Mouse (Mus musculus) CH12.LX (cell line): ENCODE measurements around the gene Camkmt. TPM values are rescaled to one million over a fixed set of nuclear protein-coding genes. Genes with fewer than 3 reads are reported as not detected.
A peak's percentile ranks its signal among the peaks of the same experiment; 100 is the strongest.

Source experiments
- DNase-seq: peaks from one replicate; pipeline ENCODE4 v3.0.0-alpha.2; 2013; ENCODE audit errors: extremely low read depth
- H3K27ac ChIP-seq: 2 replicates; pipeline ENCODE4 v1.5.1; 2012; ENCODE audit warnings: low read depth, mild to moderate bottlenecking, control low read depth, moderate library complexity; ENCODE audit not compliant: insufficient read depth
- H3K27me3 ChIP-seq: replicated peaks from 2 replicates; pipeline ENCODE3; 2012; ENCODE audit warnings: inconsistent platforms
- H3K36me3 ChIP-seq, 2 experiments: replicated peaks in 1 of 2; 2 replicates each; pipeline versions ENCODE3 to v1.6.1; 2012; ENCODE audit warnings: inconsistent platforms in 1 of 2, low read length in 1 of 2, mild to moderate bottlenecking in 1 of 2, mixed read lengths in 1 of 2, moderate library complexity in 1 of 2; ENCODE audit not compliant: control insufficient read depth in 1 of 2, insufficient read depth in 1 of 2
- H3K4me1 ChIP-seq, 2 experiments: 2 replicates each; pipeline ENCODE4 v1.6.1; 2012; ENCODE audit warnings: inconsistent platforms in 1 of 2, moderate library complexity in 1 of 2; ENCODE audit not compliant: insufficient read depth in 2 of 2, control insufficient read depth in 1 of 2
- H3K4me2 ChIP-seq: 2 replicates; pipeline ENCODE4 v1.6.1; 2012; ENCODE audit warnings: low read depth, mild to moderate bottlenecking, control low read depth; ENCODE audit not compliant: poor library complexity, insufficient read depth, severe bottlenecking
- H3K4me3 ChIP-seq, 3 experiments: fragments of 150-350 bp in 1 of 3; sonication (generic) in 1 of 3; replicated peaks in 1 of 3; 2 replicates each; pipeline versions ENCODE3 to v1.5.1; 2011 to 2012; ENCODE audit warnings: low read depth in 2 of 3, low read length in 2 of 3, mild to moderate bottlenecking in 2 of 3, moderate library complexity in 2 of 3, control low read depth in 1 of 3, improper control_type of control experiment in 1 of 3, inconsistent platforms in 1 of 3, mixed read lengths in 1 of 3; ENCODE audit not compliant: poor library complexity in 1 of 3
- H3K79me2 ChIP-seq: replicated peaks from 2 replicates; pipeline ENCODE4 v1.6.1; 2012; ENCODE audit warnings: mild to moderate bottlenecking, moderate library complexity; ENCODE audit not compliant: control insufficient read depth, poor library complexity, insufficient read depth, severe bottlenecking; ENCODE audit errors: extremely low read depth
- H3K9ac ChIP-seq: 2 replicates; pipeline ENCODE4 v1.6.1; 2012; ENCODE audit warnings: low read depth, mild to moderate bottlenecking, control low read depth, moderate library complexity; ENCODE audit not compliant: insufficient read depth
- H3K9me3 ChIP-seq: replicated peaks from 2 replicates; pipeline ENCODE3; 2012; ENCODE audit warnings: low read length, inconsistent platforms, mixed read lengths
- CHD2 ChIP-seq: IDR thresholded peaks from 2 replicates; pipeline ENCODE4 v1.6.1; 2011; ENCODE audit warnings: low read length, improper control_type of control experiment
- CTCF ChIP-seq, 2 experiments: IDR thresholded peaks in 1 of 2; conservative IDR thresholded peaks in 1 of 2; 2 replicates each; pipeline ENCODE4 v1.5.1; 2011 to 2012; ENCODE audit warnings: low read depth in 2 of 2, low read length in 2 of 2, improper control_type of control experiment in 1 of 2, inconsistent platforms in 1 of 2, mild to moderate bottlenecking in 1 of 2, moderate library complexity in 1 of 2
- EP300 ChIP-seq: IDR thresholded peaks from 2 replicates; pipeline ENCODE4 v1.6.1; 2011; ENCODE audit warnings: low read length, improper control_type of control experiment
- HCFC1 ChIP-seq: IDR thresholded peaks from 2 replicates; pipeline ENCODE4 v1.6.1; 2012; ENCODE audit warnings: low read depth, mild to moderate bottlenecking, inconsistent platforms, low read length, improper control_type of control experiment
- IRF4 ChIP-seq: IDR thresholded peaks from 2 replicates; pipeline ENCODE4 v1.6.1; 2014; ENCODE audit warnings: low read depth, mild to moderate bottlenecking, inconsistent platforms, low read length, improper control_type of control experiment
- MAFK ChIP-seq: IDR thresholded peaks from 2 replicates; pipeline ENCODE4 v1.6.1; 2011; ENCODE audit warnings: low read length, improper control_type of control experiment; ENCODE audit not compliant: insufficient replicate concordance
- MAX ChIP-seq: IDR thresholded peaks from 2 replicates; pipeline ENCODE4 v1.6.1; 2011; ENCODE audit warnings: low read length, improper control_type of control experiment
- NRF1 ChIP-seq: IDR thresholded peaks from 2 replicates; pipeline ENCODE4 v1.6.1; 2014; ENCODE audit warnings: low read depth, mild to moderate bottlenecking, inconsistent platforms, low read length, improper control_type of control experiment, moderate library complexity
- POLR2AphosphoS2 ChIP-seq: IDR thresholded peaks from 2 replicates; pipeline ENCODE4 v1.6.1; 2011; ENCODE audit warnings: low read depth, low read length, improper control_type of control experiment
- RAD21 ChIP-seq: IDR thresholded peaks from 2 replicates; pipeline ENCODE4 v1.6.1; 2011; ENCODE audit warnings: low read depth, mild to moderate bottlenecking, low read length, improper control_type of control experiment, moderate library complexity
- SIN3A ChIP-seq: IDR thresholded peaks from 2 replicates; pipeline ENCODE4 v1.6.1; 2012; ENCODE audit warnings: low read length, improper control_type of control experiment, inconsistent platforms
- SMC3 ChIP-seq: IDR thresholded peaks from 2 replicates; pipeline ENCODE4 v1.6.1; 2011; ENCODE audit warnings: low read depth, low read length, improper control_type of control experiment
- UBTF ChIP-seq: IDR thresholded peaks from 2 replicates; pipeline ENCODE4 v1.6.1; 2012; ENCODE audit warnings: low read depth, mild to moderate bottlenecking, inconsistent platforms, low read length, improper control_type of control experiment, moderate library complexity
- USF1 ChIP-seq: IDR thresholded peaks from 2 replicates; pipeline ENCODE4 v1.6.1; 2014; ENCODE audit warnings: low read depth, mild to moderate bottlenecking, inconsistent platforms, low read length, improper control_type of control experiment
- ZC3H11A ChIP-seq: IDR thresholded peaks from 2 replicates; pipeline ENCODE4 v1.6.1; 2012; ENCODE audit warnings: low read depth, mild to moderate bottlenecking, inconsistent platforms, low read length, improper control_type of control experiment
- ZMIZ1 ChIP-seq: IDR thresholded peaks from 2 replicates; pipeline ENCODE4 v1.6.1; 2012; ENCODE audit warnings: low read depth, mild to moderate bottlenecking, inconsistent platforms, low read length, improper control_type of control experiment
- dilution Hi-C: fragments of 300-500 bp; cut with MboI; formaldehyde crosslinking; loops from 2 replicates; pipeline ENCODE4 v1.14.3; 2020; ENCODE audit warnings: low sequenced_read_pairs; ENCODE audit not compliant: extremely low pct_unique_long_range_greater_than_20kb, extremely low pct_ligation_motif_present
- in situ Hi-C: fragments of 300-500 bp; cut with MboI; formaldehyde crosslinking; loops from 3 replicates; pipeline ENCODE4 v1.14.3; 2019; ENCODE audit warnings: low sequenced_read_pairs, low pct_ligation_motif_present, low pct_unique_long_range_greater_than_20kb, mixed read lengths
- polyA plus RNA-seq: library from polyadenylated mRNA; unstranded; fragments of >175 nt; gene quantifications from 2 replicates; pipeline ENCODE4 v1.2.1, GENCODE M21; 2012; ENCODE audit warnings: low read depth; ENCODE audit not compliant: insufficient read length
- total RNA-seq, 2 experiments: library from RNA; depleted of rRNA; stranded (reverse); fragments of 300-350 nt in 1 of 2; fragments of >200 nt in 1 of 2; gene quantifications; 2 replicates each; pipeline ENCODE4 v1.2.3; 2012 to 2014

Gene Camkmt
- total and polyA plus RNA-seq, 3 experiments = 1.5 to 4.4 (median 1.8) TPM

- in situ Hi-C loops (no loop called here), dilution Hi-C loops (no loop called here)
- no peak for DNase-seq
- H3K36me3 ChIP-seq = peaks cover 0 to 3% of the 10 kb centered on the region in 2 experiments
- H3K4me2 ChIP-seq = no peak overlapping the region
- peaks cover 4% of the 10 kb centered on the region for H3K9me3 ChIP-seq
- no peaks in the 10 kb centered on the region for H3K79me2 ChIP-seq
- no peak overlapping the region for H3K27ac ChIP-seq
- H3K4me3 ChIP-seq = no peak overlapping the region
- H3K27me3 ChIP-seq = no peaks in the 10 kb centered on the region
- no peak overlapping the region for H3K9ac ChIP-seq
- no peak for TF ChIP-seq IRF4
- TF ChIP-seq SIN3A = no peak
- TF ChIP-seq HCFC1 = no peak
- TF ChIP-seq RAD21 = peak; percentile 12
- peak in 1 of 2 experiments; percentile 48; a peak in 2 of 4 replicates for TF ChIP-seq CTCF (conservative IDR thresholded peaks at IDR 0.05 in 1 of 2, IDR thresholded peaks at IDR 0.05 in 1 of 2; ENCODE audit: low read depth in 2 of 2, low read length in 2 of 2)
- no peak for TF ChIP-seq POLR2AphosphoS2
- no peak for TF ChIP-seq NRF1
- peak; percentile 25; the same call in 1 of the 2 replicates for TF ChIP-seq SMC3
- H3K4me1 ChIP-seq = no peaks in the 10 kb centered on the region
These were observed 23.1 kb downstream of the Camkmt start for GRCm38 (mm10) chr17:85113441-85113840.

GRCm38 (mm10) chr17:85116643-85117042 lies 26.3 kb downstream of the Camkmt start:
- dilution Hi-C loops (no loop called here), in situ Hi-C loops (no loop called here)
- no peaks in the 10 kb centered on the region for H3K27me3 ChIP-seq
- H3K79me2 ChIP-seq = no peaks in the 10 kb centered on the region
- H3K27ac ChIP-seq = no peak overlapping the region
- no peak overlapping the region for H3K9ac ChIP-seq
- no peaks in the 10 kb centered on the region for H3K4me1 ChIP-seq
- no peak overlapping the region for H3K4me2 ChIP-seq
- no peak overlapping the region for H3K4me3 ChIP-seq
- H3K36me3 ChIP-seq = no peaks in the 10 kb centered on the region
- peak; percentile 80 for TF ChIP-seq SMC3
- TF ChIP-seq CTCF (conservative IDR thresholded peaks at IDR 0.05 in 1 of 2, IDR thresholded peaks at IDR 0.05 in 1 of 2; ENCODE audit: low read depth in 2 of 2, low read length in 2 of 2) = peak in 1 of 2 experiments; percentile 85; a peak in 3 of 4 replicates
- TF ChIP-seq RAD21 = peak; percentile 84
- TF ChIP-seq ZC3H11A = 0 out of 2 replicates have a peak, but pooled peaks have one; percentile 38
- no peak for TF ChIP-seq USF1
- DNase-seq = peak; percentile 49
- H3K9me3 ChIP-seq = no peaks in the 10 kb centered on the region

- dilution Hi-C loops = no loop called here
- no peak for DNase-seq
- H3K27me3 ChIP-seq = no peaks in the 10 kb centered on the region
- in situ Hi-C loops = no loop called here
- no peak overlapping the region for H3K9ac ChIP-seq
- H3K4me2 ChIP-seq = no peak overlapping the region
- 0 out of 4 replicates have a peak, but pooled peaks cover 0 to 2% of the 10 kb centered on the region in 2 experiments for H3K4me1 ChIP-seq
- no peak for TF ChIP-seq CHD2
- TF ChIP-seq MAFK = peak; percentile 78
- TF ChIP-seq UBTF = no peak
- TF ChIP-seq ZMIZ1 = no peak
- TF ChIP-seq EP300 = no peak
- no peak for TF ChIP-seq HCFC1
- TF ChIP-seq MAX = no peak
- H3K9me3 ChIP-seq = no peaks in the 10 kb centered on the region
- no peak overlapping the region for H3K4me3 ChIP-seq
- H3K27ac ChIP-seq = no peak overlapping the region
- no peaks in the 10 kb centered on the region for H3K36me3 ChIP-seq
- no peaks in the 10 kb centered on the region for H3K79me2 ChIP-seq
These were observed 48.0 kb downstream of the Camkmt start for GRCm38 (mm10) chr17:85138393-85138792.
